Mouse (Mus musculus) midbrain, embryonic 13.5 days (tissue): ENCODE data around the gene Bcl2l10. TPM values are rescaled to one million over a fixed set of nuclear protein-coding genes. Genes with fewer than 3 reads are reported as not detected.
"Not testable (repeated sequence)": the region's sequence is repeated elsewhere in the genome, so short reads cannot be mapped to it uniquely, and the experiment has no call there.

Experiments used
- ATAC-seq: fragments of 200-750 bp; cut with Nextera tagmentation; 2 replicates; pipeline ENCODE4 v1.8.0; 2017; ENCODE audit warnings: mild to moderate bottlenecking, moderate TSS enrichment, moderate library complexity
- H3K27ac ChIP-seq: fragments of 300-500 bp; sonication (generic); 2 replicates; pipeline ENCODE4 v1.5.1; 2015; ENCODE audit warnings: inconsistent platforms, mild to moderate bottlenecking, moderate library complexity
- H3K27me3 ChIP-seq: fragments of 300-500 bp; sonication (generic); 2 replicates; pipeline ENCODE4 v1.6.1; 2015; ENCODE audit warnings: mild to moderate bottlenecking, inconsistent platforms
- H3K36me3 ChIP-seq: fragments of 300-500 bp; sonication (generic); 2 replicates; pipeline ENCODE4 v1.6.1; 2015; ENCODE audit warnings: mild to moderate bottlenecking, inconsistent platforms
- H3K4me1 ChIP-seq: fragments of 300-500 bp; sonication (generic); replicated peaks from 2 replicates; pipeline ENCODE4 v1.6.1; 2015; ENCODE audit warnings: inconsistent platforms
- H3K4me2 ChIP-seq: fragments of 300-500 bp; sonication (generic); replicated peaks from 2 replicates; pipeline ENCODE4 v1.6.1; 2015; ENCODE audit warnings: moderate library complexity, mild to moderate bottlenecking, inconsistent platforms
- H3K4me3 ChIP-seq: fragments of 300-500 bp; sonication (generic); replicated peaks from 2 replicates; pipeline ENCODE4 v1.5.1; 2015; ENCODE audit warnings: mild to moderate bottlenecking, inconsistent platforms
- H3K9ac ChIP-seq: fragments of 300-500 bp; sonication (generic); replicated peaks from 2 replicates; pipeline ENCODE4 v1.6.1; 2015; ENCODE audit warnings: mild to moderate bottlenecking, inconsistent platforms
- H3K9me3 ChIP-seq: fragments of 300-500 bp; sonication (generic); 2 replicates; pipeline ENCODE4 v1.6.1; 2016; ENCODE audit warnings: mild to moderate bottlenecking, inconsistent platforms
- WGBS: fragments of 180-500 bp; shearing (Covaris S2); methylation state at CpG from one replicate; pipeline ENCODE4 v1.1.7; 2015; 5-methylcytosine and 5-hydroxymethylcytosine counted together
- polyA plus RNA-seq: library from polyadenylated mRNA; unstranded; fragments of >200 nt; fragmentation: Nextera tagmentation; extraction: Ambion mirVana; gene quantifications from 2 replicates; pipeline ENCODE4 v1.2.1, GENCODE M21; 2015

The Bcl2l10 gene
- polyA plus RNA-seq, 1 experiment from 2014 or later, result not detected

DNA sequence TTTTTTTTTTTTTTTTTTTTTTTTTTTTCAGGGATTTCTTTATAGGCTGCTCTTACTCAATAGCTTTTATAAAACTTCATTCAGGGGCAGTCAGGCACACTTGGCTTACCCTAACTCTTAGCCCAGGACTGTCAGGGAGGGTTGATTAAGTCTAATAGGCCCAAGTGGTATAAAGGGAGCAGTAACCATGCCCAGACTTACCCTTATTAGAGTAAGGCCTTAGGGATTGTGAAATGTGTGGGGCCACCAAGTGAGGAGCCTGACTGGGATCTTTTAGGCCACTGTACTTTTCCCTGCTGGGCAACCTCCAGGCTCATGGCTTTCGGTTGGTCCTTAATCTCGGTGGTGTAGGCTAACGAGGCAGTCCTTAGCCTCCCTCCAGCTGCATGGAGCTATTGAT lies 1.1 kb downstream of the Bcl2l10 start:
- Histone ChIP-seq H3K4me3 (no peak overlapping the region), H3K4me1 (no peaks in the 10 kb centered on the region), H3K4me2 (no peak overlapping the region), H3K36me3 (peaks cover 30% of the 10 kb centered on the region), H3K27me3 (no peaks in the 10 kb centered on the region), H3K9me3 (no peaks in the 10 kb centered on the region), H3K27ac (no peak overlapping the region), H3K9ac (no peak overlapping the region)
- WGBS, result 52% methylated on average over 3 of the region's 3 CpGs
- no peak for ATAC-seq

DNA sequence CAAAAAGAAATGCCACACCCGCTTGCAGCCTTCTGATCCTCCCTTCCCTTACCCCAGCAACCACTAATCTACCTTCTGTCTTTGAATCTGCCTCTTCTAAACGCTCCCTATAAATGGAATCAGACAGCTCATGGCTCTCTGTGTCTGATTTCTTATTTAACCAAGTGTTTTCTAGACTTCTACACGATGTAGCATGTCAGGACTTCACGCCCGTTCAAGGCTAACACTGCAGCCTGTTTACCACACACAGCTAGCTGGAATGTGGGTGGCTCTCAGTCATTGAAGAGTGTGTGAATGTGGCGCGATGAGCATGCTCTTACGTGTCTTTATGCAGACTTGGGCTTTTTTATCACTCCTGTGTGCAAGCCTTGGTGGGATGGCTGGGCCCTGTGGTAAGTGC lies 5.5 kb downstream of the Bcl2l10 start:
- Histone ChIP-seq H3K27me3 (no peaks in the 10 kb centered on the region), H3K9ac (no peak overlapping the region), H3K27ac (no peak overlapping the region), H3K4me1 (no peaks in the 10 kb centered on the region), H3K9me3 (no peaks in the 10 kb centered on the region), H3K4me2 (no peak overlapping the region), H3K4me3 (no peak overlapping the region), H3K36me3 (0 out of 2 replicates have a peak, but pooled peaks cover 2% of the 10 kb centered on the region)
- 74% methylated on average over 8 of the region's 8 CpGs for WGBS
- ATAC-seq, result no peak

GRCm38 (mm10) chr9:75355783-75356182 lies 8.2 kb downstream of the Bcl2l10 start:
- Histone ChIP-seq H3K36me3 (no peaks in the 10 kb centered on the region), H3K9ac (no peak overlapping the region), H3K4me2 (no peak overlapping the region), H3K27me3 (no peaks in the 10 kb centered on the region), H3K9me3 (no peaks in the 10 kb centered on the region), H3K4me1 (no peaks in the 10 kb centered on the region), H3K4me3 (no peak overlapping the region), H3K27ac (no peak overlapping the region)
- WGBS, result 93% methylated on average over 4 of the region's 4 CpGs
- ATAC-seq, result no peak

DNA sequence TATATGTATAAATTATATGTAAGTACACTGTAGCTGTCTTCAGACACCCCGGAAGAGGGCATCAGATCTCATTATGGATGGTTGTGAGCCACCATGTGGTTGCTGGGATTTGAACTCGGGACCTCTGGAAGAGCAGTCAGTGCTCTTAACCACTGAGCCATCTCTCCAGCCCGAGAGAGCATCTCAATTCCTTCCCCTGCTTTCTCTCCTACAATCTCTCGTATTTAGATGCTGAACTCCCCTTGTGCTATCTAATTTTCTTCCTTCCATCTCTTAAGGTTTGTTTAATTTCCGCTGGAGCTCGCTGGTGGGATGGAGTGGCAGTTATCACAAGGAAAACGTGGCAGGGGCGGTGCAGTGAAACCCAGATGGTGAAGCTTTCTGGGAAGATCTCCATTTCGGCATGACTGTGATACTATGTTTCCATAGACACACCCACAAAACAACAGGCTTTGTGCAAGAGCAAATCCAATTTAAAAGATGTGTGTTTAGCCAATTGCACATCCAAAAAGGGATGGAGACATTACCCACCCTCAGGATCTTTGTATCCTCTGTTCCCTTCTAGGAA lies 9.6 kb downstream of the Bcl2l10 start:
- no peak overlapping the region for H3K9ac ChIP-seq
- H3K9me3 ChIP-seq, result no peaks in the 10 kb centered on the region
- no peaks in the 10 kb centered on the region for H3K36me3 ChIP-seq
- H3K4me3 ChIP-seq, result no peak overlapping the region
- H3K27ac ChIP-seq, result no peak overlapping the region
- ATAC-seq, result no peak
- no peak overlapping the region for H3K4me2 ChIP-seq
- WGBS, result 84% methylated on average over 9 of the region's 9 CpGs
- H3K27me3 ChIP-seq, result no peaks in the 10 kb centered on the region
- no peaks in the 10 kb centered on the region for H3K4me1 ChIP-seq

- ATAC-seq, result peak; percentile 62; the same call in 1 of the 2 replicates
- Histone ChIP-seq H3K27ac (no peak overlapping the region), H3K4me3 (no peak overlapping the region), H3K4me2 (no peak overlapping the region), H3K9ac (no peak overlapping the region), H3K27me3 (no peaks in the 10 kb centered on the region), H3K36me3 (no peaks in the 10 kb centered on the region), H3K4me1 (no peaks in the 10 kb centered on the region), H3K9me3 (no peaks in the 10 kb centered on the region)
- 46% methylated on average over 5 of the region's 5 CpGs for WGBS
Measured at GRCm38 (mm10) chr9:75361699-75362098, 14.1 kb downstream of the Bcl2l10 start.

DNA sequence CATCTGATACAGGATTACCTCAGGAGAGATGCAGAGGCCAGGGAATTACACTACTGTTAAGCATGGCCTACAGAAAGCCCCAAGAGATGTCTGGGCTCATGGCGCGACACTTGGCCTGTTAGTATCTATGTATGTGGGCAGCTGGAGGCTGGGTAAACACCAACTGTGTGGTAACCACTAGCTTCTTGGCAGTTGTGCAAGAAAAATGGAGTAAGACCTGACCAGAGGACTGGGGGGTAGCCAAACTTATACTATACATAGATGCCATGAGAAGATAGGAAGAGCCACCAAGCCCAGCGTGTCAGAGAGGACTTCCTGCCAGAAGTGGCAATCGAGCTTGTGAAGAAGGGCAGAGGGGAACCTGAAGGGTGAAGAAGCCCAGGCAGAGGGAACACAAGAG lies 14.6 kb downstream of the Bcl2l10 start:
- no peak for ATAC-seq
- no peak overlapping the region for H3K27ac ChIP-seq
- WGBS, result 91% methylated on average over 4 of the region's 4 CpGs
- H3K4me3 ChIP-seq, result no peak overlapping the region
- H3K36me3 ChIP-seq, result no peaks in the 10 kb centered on the region
- H3K4me1 ChIP-seq, result no peaks in the 10 kb centered on the region
- no peak overlapping the region for H3K9ac ChIP-seq
- no peaks in the 10 kb centered on the region for H3K9me3 ChIP-seq
- H3K27me3 ChIP-seq, result no peaks in the 10 kb centered on the region
- H3K4me2 ChIP-seq, result no peak overlapping the region

- Histone ChIP-seq H3K9me3 (no peaks in the 10 kb centered on the region), H3K4me3 (no peak overlapping the region), H3K27ac (no peak overlapping the region), H3K4me1 (no peaks in the 10 kb centered on the region), H3K4me2 (no peak overlapping the region), H3K36me3 (no peaks in the 10 kb centered on the region), H3K9ac (no peak overlapping the region), H3K27me3 (no peaks in the 10 kb centered on the region)
- WGBS, result 85% methylated on average over 5 of the region's 5 CpGs
- no peak for ATAC-seq
Measured at GRCm38 (mm10) chr9:75363001-75363400, 15.4 kb downstream of the Bcl2l10 start.

- H3K9ac ChIP-seq, ATAC-seq, H3K27me3 ChIP-seq, H3K4me3 ChIP-seq, H3K9me3 ChIP-seq, H3K27ac ChIP-seq, H3K36me3 ChIP-seq, H3K4me2 ChIP-seq, H3K4me1 ChIP-seq: not testable (repeated sequence)
- WGBS, result 69% methylated on average over 7 of the region's 7 CpGs
Measured at GRCm38 (mm10) chr9:75363702-75364101, 16.1 kb downstream of the Bcl2l10 start.

DNA sequence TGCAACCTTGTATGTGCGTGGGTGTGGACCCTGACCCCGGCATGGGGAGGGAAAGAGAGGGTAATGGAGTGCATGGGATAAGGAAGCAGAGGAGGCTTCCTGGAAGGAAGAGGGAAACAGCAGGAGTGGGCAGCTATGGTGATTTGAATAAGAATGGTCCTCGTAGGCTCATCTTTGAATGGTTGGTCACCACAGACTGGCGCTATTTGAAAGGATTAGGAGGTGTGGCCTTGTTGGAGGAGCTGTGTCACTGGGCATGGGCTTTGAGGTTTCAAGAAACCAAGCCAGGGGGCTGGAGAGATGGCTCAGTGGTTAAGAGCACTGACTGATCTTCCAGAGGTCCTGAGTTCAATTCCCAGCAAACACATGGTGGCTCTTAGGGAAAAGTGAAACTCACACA lies 17.6 kb downstream of the Bcl2l10 start:
- WGBS, result 65% methylated on average over 4 of the region's 4 CpGs
- Histone ChIP-seq H3K4me2 (no peak overlapping the region), H3K9ac (no peak overlapping the region), H3K4me3 (no peak overlapping the region), H3K27me3 (no peaks in the 10 kb centered on the region), H3K4me1 (no peaks in the 10 kb centered on the region), H3K27ac (no peak overlapping the region), H3K9me3 (no peaks in the 10 kb centered on the region), H3K36me3 (no peaks in the 10 kb centered on the region)
- no peak for ATAC-seq

DNA sequence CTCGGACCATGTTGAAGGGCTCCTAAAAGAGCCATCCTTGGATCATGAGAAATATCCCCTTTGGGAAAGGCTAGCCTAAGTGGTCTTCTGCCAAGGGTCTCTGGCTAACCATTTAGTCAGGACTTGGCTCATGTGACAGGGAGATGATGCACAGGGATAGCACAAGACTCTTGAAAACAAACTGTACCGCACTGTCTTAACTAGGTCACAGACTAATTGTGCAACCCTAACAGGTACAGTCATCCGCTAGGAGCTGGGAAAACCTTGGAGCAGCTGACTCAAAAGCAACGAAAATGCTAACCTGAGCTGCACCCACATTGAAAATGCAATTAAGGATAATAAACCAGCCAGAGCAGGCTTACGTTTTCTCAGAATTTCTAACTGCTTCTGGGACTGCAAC lies 18.6 kb downstream of the Bcl2l10 start:
- 82% methylated on average over 5 of the region's 5 CpGs for WGBS
- Histone ChIP-seq H3K9me3 (no peaks in the 10 kb centered on the region), H3K9ac (no peak overlapping the region), H3K36me3 (no peaks in the 10 kb centered on the region), H3K27ac (no peak overlapping the region), H3K4me2 (no peak overlapping the region), H3K4me3 (no peak overlapping the region), H3K4me1 (no peaks in the 10 kb centered on the region), H3K27me3 (no peaks in the 10 kb centered on the region)
- ATAC-seq, result no peak

DNA sequence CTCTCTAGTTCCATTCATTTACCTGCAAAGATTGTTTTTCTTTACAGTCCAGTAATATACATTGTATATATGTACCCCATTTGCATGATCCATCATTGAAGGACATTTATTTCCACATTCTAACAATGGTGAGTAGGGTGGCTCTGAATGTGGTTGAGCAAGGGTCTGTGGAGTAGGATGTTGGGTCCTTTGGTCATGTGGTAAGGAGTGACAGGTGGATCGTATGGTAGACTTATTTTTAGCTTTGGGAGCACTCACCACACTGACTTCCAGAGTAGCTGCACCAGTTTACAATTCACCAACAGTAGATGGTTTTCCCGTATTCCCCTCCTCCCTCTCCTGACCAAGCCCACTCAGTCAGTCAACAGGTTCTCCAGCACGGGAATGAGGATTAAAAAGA lies 21.2 kb downstream of the Bcl2l10 start:
- Histone ChIP-seq H3K4me3 (no peak overlapping the region), H3K4me2 (no peak overlapping the region), H3K9me3 (no peaks in the 10 kb centered on the region), H3K36me3 (no peaks in the 10 kb centered on the region), H3K9ac (no peak overlapping the region), H3K27me3 (no peaks in the 10 kb centered on the region), H3K4me1 (no peaks in the 10 kb centered on the region), H3K27ac (no peak overlapping the region)
- WGBS, result 74% methylated on average over 3 of the region's 3 CpGs
- no peak for ATAC-seq

GRCm38 (mm10) chr9:75375606-75376005 lies 28.0 kb downstream of the Bcl2l10 start:
- H3K9ac ChIP-seq, result no peak overlapping the region
- 0 out of 2 replicates have a peak, but pooled peaks cover 6% of the 10 kb centered on the region for H3K9me3 ChIP-seq
- ATAC-seq, result no peak
- H3K4me1 ChIP-seq, result no peaks in the 10 kb centered on the region
- H3K27me3 ChIP-seq, result no peaks in the 10 kb centered on the region
- H3K4me3 ChIP-seq, result no peak overlapping the region
- no peaks in the 10 kb centered on the region for H3K36me3 ChIP-seq
- WGBS, result 96% methylated on average over 9 of the region's 9 CpGs
- H3K4me2 ChIP-seq, result no peak overlapping the region
- no peak overlapping the region for H3K27ac ChIP-seq

- ATAC-seq, result no peak
- Histone ChIP-seq H3K4me3 (no peak overlapping the region), H3K9ac (no peak overlapping the region), H3K27me3 (no peaks in the 10 kb centered on the region), H3K4me2 (no peak overlapping the region), H3K9me3 (0 out of 2 replicates have a peak, but pooled peaks cover 6% of the 10 kb centered on the region), H3K27ac (no peak overlapping the region), H3K4me1 (no peaks in the 10 kb centered on the region), H3K36me3 (no peaks in the 10 kb centered on the region)
- 68% methylated on average over 1 of the region's 1 CpGs for WGBS
Measured at GRCm38 (mm10) chr9:75376428-75376827, 28.9 kb downstream of the Bcl2l10 start.
